Mouse (Mus musculus): ENCODE measurements around the gene Tnik.

Tnik gene

DNA sequence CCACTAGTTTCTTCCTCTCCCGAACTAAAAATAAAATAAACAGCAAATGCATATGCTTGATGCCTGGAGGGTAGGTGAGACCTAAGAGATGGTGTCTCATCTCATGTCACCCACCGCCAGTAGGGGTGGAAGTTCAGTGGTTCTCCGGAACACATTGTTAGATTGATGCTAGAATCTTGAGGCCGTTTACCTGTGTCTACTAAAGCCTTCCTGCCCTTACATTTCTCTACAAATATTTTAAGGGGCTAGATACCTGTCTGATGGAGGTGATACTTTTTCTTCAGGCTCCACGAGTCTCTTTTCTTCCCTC lies 1.8 kb downstream of the Tnik start:
- DNase-seq (ENCODE audit: low spot score): no peak

DNA sequence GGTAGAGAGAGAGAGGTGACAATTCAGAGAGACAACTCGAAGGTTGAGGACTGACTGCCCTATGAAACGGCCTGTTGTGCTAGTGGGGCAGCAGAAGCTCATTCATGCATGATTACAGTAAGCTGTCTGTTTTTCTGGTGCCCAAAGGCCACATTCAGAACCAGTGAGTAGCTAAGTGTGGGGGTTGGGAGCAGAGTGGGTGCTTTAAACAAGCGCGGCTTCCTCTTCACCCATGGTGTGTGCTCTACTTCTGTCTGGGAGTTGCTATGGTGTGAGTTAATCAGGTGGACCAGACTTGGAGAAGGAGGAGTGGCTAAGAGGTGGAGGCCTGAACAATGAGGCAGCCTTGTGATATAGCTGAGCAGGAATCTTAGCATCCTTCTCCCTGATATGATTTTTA lies 2.2 kb downstream of the Tnik start:
- no peak for DNase-seq (ENCODE audit: low spot score)

DNA sequence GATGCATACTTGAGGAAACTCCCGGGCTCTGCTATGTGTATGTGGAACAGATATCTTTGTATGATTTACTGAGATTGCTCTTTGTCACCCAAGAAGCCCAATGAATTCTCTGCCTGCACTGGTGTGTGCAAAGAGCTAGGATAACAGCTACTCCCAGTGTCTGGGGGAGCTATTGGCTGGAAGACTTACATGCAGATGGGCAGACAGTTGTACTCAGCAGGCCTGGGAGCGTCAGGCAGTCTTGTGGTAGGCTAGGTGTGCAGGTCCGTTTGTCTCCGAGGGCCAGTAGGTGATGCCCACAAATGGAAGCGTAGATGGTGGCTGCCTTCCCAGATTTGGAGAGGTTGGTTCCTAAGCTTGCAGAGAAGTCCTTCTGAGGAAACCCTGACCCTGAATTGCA lies 2.6 kb downstream of the Tnik start:
- DNase-seq (ENCODE audit: low spot score): no peak

DNA sequence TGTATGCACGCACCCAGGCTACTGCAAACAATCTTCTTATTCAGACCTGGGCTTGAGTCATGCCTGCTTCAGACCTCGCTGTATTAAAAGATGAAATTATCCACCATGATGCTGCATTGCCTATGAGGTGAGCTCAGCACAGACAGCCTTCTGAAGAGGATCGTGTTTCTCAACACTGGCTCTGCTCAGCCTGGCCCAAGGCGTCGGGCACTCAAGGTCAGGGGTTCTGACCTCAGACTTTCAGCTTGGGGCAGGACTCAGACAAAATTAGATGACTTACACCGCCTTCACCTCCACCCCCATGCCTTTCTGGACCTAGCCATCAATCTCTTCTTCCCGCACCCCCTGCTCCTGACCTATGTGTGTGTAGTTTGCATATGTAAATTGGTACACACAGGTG lies 4.2 kb downstream of the Tnik start:
- DNase-seq (ENCODE audit: low spot score): no peak

DNA sequence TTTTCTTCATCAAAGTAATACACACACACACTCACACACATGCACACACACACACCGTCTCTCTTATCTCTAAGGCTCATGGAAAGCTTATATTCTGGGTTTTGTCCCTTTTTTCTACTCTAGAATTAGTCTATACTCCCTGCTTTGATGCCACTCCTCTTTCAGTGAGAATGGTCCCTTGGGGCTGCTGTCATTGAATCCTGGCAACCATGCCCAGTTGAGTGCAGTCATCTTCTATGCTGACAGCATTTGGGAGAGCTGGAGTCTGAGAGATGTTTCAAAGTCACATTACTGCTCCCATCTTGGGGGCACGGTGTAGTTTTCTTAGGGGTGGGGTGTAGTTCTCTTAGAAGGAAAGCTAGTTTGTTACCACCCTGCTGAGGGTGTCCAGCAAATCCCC lies 6.7 kb downstream of the Tnik start:
- DNase-seq (ENCODE audit: low spot score): no peak

DNA sequence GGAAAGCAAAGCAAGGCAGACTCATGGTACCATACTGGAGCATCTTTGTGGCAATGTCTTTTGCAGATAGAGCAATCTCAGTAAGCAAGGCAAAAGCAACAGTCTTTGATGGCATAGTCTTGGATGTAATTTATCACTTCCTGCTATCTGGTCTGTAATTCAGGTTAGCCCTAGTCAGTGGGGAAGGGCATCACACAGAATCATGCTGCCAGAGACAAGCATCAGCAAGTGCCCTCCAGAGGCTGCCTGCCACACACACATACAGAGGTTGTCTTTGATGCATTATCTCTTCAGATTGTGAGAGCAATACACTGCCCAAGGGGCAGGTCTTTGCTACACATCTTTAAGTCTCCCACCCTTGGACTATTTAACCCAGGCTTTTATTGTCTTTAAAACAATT lies 8.9 kb downstream of the Tnik start:
- no peak for DNase-seq (ENCODE audit: low spot score)

DNA sequence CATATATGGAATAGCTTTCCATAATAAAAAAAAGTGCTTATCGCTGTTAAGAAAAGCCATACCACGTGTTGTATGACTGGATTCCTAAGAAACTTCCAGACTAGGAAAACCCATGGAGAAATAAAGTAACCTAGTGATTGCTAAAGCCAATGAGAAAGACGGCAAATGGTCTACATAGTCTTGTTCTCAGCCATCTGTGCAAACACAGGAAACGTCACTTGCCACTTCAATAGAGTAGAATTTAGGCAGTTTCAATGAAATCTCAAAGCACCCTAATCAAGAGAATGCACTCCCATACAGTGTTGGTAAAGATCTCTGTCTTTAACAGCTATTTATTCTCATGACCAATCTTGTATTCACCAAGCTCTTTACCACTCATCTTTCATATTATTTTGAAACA lies 11.7 kb downstream of the Tnik start:
- no peak for DNase-seq (ENCODE audit: low spot score)

DNA sequence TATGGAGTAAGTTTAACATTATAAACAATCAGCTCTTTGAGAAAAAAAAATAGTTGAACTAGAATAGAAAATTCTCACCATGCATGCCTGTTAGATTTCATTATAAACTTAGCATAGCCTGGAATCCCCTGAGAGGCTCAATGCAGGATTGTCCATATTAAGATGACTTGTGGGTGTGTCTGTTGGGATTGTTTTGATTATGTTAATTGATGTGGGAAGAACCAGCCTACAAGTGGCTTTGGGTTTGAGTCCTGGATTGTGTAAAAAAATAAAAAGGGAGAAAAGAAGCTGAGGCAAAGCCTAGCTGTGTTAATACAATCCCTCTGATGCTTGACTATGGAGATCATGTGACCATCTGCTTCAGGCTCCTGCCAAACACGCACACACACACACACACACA lies 26.7 kb downstream of the Tnik start:
- no peak for DNase-seq (ENCODE audit: low spot score)

DNA sequence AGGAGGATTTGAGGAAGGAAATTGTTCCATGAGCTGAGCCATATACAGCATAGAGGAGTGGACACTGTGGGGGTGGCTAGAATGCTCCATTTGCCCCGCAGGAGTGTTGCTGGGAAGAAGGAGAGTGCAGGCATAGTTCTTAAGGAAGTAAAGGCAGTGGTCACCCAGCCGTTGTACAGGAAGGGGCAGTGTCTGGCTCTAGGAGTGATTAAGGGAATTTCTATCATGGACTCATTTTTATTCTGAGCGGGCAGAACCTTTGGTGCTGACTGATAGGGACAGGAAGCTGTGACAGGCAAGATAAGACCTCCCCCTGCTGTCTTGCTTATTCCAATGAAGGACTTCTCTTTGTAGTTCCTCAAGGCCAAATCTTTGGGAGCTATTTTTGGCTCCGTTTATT lies 38.4 kb downstream of the Tnik start:
- DNase-seq (ENCODE audit: low spot score): no peak

DNA sequence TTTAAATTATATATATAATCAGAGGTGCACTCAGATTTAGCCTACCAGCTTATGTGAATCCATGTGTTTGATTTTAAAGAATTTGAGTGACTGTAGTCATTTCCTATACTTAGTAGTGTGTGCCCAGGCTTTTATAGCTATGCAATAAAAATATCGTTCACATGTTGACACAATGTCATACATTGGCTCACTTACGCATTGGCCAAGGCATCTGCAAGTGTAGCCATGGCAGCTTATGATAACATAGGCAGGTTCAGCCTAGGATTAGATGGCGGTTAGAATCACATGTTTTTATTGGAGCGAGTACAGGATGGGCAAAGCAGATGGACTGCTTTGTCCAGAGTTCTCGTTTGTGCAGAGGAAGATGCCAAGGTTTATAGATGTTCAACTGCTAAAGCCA lies 40.9 kb downstream of the Tnik start:
- no peak for DNase-seq (ENCODE audit: low spot score)

DNA sequence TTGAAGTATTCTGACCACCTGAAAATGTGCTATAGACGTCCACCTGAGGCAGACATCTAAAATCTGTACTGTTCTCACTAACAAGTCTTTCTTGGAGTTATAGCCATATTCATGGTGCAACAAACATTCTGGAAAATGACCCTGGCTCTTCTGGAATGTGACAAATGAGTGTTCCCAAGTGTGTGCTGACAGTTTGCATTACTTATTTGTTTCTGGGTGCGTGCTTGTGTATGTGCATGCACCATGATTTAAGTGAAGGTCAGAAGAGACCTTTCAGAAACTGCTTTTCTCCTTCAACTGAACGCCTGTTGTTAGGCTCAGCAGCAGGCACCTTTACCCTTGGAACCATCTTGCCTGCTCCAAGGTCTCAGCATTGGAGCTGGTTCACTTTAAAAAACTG lies 43.8 kb downstream of the Tnik start:
- no peak for DNase-seq (ENCODE audit: low spot score)

DNA sequence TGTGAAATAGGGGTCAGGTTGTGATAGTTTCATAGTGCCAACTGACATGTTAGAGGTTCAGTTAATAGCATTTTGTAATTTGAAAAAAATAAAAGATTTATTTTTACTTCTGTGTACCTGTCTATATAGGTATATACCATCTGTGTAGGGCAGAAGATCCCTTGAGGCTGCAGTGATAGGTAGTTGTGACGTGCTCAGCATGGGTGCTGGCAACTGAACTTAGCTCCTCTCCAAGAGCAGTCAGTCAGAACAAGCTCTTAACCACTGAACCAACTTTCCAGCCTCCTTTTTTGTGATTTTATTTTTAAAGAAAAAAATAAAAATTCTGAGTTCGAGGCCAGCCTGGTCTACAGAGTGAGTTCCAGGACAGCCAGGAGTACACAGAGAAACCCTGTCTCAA lies 51.4 kb downstream of the Tnik start:
- no peak for DNase-seq (ENCODE audit: low spot score)

DNA sequence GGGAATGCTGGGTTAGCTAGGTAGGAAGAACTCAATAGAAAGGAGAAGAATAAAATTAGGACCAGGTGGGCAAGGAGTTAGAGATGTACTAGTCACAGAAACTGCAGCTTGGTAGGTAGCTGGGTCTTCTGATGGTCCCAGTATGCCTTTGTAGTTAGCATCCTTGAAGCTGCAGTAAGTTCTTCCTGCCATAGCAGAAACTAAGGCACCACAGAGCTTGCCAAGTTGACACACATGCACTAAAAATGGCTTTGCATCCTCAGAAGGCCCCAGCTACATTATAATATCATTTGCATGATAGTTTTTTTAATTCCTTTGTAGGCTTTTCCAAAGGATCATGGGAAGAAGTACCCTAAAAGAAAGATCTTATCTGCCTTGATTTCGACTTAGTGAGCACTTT lies 54.3 kb downstream of the Tnik start:
- no peak for DNase-seq (ENCODE audit: low spot score)

DNA sequence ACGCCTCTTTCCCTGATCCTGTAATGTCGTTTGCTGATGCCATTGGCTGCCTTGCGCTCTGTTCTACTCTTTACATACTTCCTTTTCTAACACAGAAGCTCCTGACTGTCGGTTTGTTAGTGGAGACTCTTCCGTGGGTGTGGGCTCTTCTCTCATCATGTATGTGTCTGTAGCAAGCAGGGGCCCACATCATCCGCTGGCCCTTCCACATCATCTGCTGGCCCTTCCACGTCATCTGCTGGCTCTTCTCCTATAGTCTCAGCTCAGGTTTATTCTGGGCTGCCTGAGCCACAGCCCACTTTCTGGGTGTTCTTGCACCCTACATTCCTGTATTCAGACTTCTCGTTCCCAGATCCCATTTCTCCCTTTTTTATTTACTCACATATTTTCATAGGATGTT lies 58.6 kb downstream of the Tnik start:
- DNase-seq (ENCODE audit: low spot score): no peak

DNA sequence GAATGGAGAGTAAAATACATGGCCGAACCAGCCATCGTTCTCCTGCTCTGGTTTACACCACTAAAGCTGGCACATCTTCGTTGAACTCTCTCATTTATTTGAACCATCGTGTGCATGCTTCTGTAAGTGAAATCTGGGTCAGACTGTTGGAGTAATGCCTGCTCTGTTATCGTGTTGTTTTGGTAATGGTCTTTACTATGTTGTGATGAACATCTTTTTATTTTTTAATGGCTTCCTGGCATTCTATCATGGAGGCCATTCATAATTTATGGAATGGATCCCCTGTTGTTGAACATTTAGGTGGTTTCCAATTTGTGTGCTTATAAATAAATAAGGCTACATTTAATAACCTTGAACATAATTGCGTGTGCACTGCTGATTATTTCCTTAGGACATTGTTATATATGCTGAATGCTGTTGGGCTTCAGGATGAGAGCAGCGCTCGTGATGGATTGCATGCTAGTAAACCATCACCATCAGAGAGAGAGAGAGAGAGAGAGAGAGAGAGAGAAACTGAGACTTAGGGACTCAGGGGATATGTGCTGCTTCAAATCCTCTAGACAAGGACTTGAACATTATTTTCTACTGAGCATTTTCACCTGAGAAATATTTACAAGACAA lies 62.7 kb downstream of the Tnik start:
- no peak for DNase-seq (ENCODE audit: low spot score)

DNA sequence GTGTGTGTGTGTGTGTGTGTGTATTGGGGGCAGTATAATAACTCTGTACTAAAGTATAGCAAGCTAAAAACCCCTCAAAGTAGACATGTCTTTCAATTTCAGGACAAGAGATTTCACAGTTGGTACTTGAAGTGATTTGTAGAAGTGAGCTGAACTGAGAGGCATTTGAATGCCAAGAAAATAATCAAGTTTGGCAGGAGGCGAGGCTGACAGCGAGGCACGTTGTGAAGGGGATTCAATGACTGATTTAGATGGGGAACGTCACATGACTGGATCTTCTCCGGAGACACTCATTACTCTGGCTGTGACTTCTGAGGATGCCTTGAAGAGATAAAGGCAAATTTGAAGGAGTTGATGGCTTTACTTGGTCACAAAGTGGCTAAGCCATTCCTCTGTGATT lies 69.3 kb downstream of the Tnik start:
- DNase-seq (ENCODE audit: low spot score): no peak

DNA sequence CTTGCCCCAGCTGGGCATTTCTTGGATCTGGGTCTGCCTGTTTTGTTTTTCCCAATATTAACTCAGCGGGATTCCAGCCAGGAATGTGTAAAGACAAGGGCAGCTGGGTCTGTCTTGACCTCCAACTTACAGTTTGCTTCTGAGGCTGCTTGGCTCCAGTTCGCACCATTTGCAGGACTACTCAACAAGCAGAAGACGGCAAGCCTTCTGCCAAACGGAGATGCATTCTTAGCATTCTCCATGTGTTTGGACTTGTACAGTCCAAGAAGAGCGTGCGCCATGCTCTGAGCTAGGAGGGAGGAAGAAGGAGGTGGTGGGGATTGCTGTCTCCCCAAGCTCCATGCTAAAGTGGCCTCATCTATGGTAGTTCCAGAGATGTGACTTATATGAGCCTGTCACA lies 70.9 kb downstream of the Tnik start:
- DNase-seq (ENCODE audit: low spot score): peak; percentile 28

DNA sequence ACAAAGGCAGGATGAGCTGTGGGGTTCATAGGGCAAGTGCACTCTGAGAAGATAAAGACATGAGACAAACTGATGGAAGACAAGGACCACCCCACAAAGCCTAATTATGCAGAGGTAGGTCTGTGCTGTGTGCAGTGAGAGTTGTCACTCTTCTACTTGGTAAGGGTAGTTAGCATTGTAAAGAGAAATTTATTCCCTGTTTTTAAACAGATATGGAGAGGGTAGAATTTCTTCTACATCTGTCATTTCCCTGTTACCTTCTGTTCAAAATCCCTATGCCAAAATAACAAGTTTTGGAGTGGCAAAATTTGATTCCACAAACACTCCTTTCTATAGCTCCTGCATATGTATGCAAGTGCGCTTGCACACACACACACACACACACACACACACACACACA lies 71.5 kb downstream of the Tnik start:
- DNase-seq (ENCODE audit: low spot score): no peak

DNA sequence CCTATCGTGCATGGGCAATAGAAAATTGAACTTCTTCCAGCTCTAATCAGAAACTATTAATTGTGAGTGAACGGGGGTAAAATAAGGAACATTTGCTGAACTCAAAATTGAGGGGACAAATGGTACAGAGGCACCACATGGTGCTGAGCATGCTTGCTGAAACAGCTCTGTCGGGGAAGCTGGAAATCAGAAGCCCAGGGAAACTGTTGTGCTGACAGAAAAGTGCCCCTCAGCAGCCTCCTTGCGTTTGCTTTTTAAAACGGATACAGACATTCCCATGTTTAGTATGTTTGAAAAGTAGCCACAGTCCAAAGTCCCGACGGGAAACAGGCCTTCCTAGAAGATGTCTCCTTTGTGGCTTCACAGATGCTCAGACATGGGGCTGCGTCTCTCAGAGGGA lies 77.1 kb downstream of the Tnik start:
- no peak for DNase-seq (ENCODE audit: low spot score)

DNA sequence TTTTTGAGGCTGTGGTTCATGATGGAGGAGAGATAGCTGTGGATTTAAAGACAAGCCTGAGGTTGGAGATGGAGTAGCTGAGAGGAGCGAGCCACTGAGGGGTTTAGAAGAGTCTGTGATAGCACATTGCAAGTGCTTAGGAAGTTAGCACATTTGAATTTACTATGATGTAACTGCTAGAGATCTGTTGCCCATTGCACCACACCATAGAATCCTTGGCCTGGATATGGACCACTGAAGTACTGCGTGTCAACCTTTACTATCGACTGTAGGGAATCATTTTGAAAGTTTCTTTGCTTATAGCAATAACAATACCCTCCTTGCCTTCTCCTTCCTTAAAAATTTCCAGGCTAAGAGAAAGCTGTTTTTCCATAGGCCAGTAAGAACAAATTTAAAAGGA lies 80.2 kb downstream of the Tnik start:
- no peak for DNase-seq (ENCODE audit: low spot score)

DNA sequence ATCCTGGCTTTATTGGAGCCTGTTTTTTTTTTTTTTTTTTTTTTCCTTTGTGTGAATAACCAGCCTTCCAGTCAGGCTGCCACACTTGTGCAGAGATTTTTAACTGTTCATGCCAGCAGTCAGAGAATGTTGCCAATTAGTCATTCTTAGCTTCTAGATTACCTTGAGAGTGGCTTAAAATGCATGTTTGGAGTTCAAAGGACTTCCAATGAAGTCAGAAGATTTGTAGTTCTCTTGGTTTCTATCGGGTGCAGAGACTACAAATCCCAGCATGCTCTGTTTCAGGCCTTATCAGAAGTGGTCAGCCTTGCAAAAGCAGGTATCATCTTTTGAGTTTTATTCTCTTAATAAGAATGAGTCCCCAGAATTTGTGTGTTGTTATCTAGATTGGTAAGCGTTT lies 80.6 kb downstream of the Tnik start:
- no peak for DNase-seq (ENCODE audit: low spot score)

DNA sequence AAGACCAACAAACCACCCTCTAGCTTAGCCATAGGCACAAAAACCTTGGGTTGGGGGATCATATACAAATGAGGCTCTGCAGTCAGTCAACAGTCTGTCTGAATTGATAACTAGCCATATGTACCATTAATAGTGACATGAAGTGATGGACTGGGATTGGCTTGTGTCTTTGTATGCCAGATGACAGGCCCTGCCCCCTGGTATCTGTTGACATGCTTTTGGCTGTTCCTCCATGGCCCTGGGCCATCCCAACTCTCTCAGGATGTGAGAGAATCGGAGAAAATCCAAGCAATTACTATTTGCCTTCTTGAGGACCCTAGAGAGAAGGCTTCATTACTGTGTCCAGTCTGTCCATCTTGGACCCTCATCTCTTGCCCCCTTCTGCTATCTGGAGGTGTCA lies 82.4 kb downstream of the Tnik start:
- DNase-seq (ENCODE audit: low spot score): no peak

DNA sequence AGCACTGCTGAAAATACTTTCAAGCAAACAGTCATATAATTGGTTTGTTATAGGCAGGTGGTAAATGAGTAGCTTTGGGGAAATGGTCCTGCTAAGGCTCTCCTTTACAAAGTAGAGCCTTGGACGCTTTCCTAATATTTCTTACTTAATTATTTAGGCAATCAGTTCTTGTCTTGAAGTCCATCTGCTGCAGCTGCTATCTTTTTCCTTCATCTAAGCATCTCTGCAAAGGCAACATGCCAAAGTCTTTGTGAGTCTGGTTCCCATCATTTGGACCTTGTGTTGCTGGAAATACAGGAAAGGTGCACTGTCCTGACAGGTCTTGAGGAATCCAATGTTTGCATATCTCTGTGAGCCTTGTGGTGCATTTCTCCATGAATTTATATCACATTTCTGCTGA lies 82.9 kb downstream of the Tnik start:
- DNase-seq (ENCODE audit: low spot score): no peak

DNA sequence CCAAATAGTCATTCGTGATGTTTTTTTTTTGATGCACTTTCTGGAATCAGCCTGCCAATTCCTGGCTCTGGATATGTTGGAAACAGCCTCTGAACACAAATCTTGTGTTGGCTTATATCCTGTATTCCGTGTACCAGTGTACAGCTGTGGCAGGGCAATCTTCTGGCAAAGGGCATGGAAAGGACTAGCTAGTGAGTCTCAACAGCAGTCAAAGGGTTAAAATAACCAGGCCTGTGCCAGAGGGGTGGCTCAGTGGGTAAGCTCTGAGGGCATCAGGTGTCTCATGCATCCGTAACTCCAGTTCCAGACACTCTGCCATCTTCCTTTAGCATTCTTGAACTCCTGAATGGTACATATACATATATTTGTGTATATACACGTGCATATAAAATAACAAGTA lies 83.5 kb downstream of the Tnik start:
- DNase-seq (ENCODE audit: low spot score): no peak

DNA sequence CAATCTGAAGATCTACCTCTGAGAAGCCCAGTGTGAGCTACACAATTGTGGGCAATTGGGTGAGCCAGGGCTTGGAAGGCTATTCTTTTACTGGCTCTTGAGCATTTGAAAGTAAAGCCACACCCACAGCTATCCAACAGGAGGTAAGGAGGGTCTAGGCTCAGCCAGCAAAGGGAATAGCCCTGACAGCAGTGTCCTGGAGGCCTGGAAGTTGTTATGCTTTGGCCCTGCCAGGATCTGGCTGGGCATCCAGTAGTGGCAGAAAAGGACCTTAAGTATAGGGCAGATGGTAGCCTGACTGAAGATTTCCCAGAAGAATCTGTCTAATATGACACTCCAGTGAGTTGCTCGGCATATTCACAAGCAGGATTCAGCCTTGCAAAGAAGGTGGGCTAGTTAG lies 85.7 kb downstream of the Tnik start:
- DNase-seq (ENCODE audit: low spot score): no peak

Measured in yolk sac, embryonic 10.5 days (tissue).